Mouse (Mus musculus): ENCODE data around the gene Pltp.
"Not testable (repeated sequence)": the region's sequence is repeated elsewhere in the genome, so short reads cannot be mapped to it uniquely, and the experiment has no call there.

Pltp gene

GRCm38 (mm10) chr2:164804533-164805331, 52.8 kb downstream of the Pltp start, which contains the start of the genes Acot8 and Zswim3:
Gene Acot8, minus strand, starts transcription at chr2:164804882.
Gene Zswim3, plus strand, starts transcription at chr2:164805098.
- peak; percentile 99 for DNase-seq (ENCODE audit: low spot score)

DNA sequence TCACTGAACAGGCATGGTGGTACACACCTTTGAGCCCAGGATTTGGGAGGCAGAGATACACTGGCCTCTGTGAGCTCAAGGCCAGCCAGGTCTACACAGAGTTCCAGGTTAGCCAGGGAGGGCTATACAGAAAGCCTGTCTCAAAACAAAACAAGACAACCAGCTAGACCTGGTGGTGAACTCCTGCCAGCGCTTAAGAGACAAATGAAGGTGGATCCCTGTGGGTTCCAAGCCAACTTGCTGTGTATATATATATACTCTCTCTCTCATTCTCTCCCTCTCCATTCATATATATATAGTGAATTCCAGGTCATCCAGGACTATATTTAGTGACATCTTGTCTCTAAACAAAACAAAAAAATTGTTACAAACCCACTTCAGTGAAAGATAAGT, 53.6 kb downstream of the Pltp start:
- no peak for DNase-seq (ENCODE audit: low spot score)

GRCm38 (mm10) chr2:164803201-164803920, 54.1 kb downstream of the Pltp start:
- DNase-seq (ENCODE audit: low spot score): no peak

- no peak for DNase-seq (ENCODE audit: low spot score)
Measured at GRCm38 (mm10) chr2:164800252-164801004, 57.1 kb downstream of the Pltp start.

DNA sequence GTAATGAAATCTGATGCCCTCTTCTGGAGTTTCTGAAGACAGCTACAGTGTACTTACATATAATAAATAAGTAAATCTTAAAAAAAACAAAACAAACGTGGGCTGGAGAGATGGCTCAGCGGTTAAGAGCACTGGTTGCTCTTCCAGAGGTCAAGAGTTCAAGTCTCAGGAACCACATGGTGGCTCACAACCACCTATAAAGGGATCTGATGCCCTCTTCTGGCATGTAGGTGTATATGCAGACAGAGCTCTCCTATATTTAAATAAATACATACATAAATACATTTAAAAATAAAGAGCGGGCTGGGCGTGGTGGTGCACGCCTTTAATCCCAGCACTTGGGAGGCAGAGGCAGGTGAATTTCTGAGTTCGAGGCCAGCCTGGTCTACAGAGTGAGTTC, 59.0 kb downstream of the Pltp start:
- DNase-seq (ENCODE audit: low spot score): not testable (repeated sequence)

- no peak for DNase-seq (ENCODE audit: low spot score)
Measured at GRCm38 (mm10) chr2:164795868-164796267, 61.6 kb downstream of the Pltp start.

GRCm38 (mm10) chr2:164794293-164794692, 63.2 kb downstream of the Pltp start:
- peak; percentile 92 for DNase-seq (ENCODE audit: low spot score)

GRCm38 (mm10) chr2:164793772-164794171, 63.7 kb downstream of the Pltp start:
- no peak for DNase-seq (ENCODE audit: low spot score)

GRCm38 (mm10) chr2:164793236-164793635, 64.3 kb downstream of the Pltp start:
- DNase-seq (ENCODE audit: low spot score): peak; percentile 64

DNA sequence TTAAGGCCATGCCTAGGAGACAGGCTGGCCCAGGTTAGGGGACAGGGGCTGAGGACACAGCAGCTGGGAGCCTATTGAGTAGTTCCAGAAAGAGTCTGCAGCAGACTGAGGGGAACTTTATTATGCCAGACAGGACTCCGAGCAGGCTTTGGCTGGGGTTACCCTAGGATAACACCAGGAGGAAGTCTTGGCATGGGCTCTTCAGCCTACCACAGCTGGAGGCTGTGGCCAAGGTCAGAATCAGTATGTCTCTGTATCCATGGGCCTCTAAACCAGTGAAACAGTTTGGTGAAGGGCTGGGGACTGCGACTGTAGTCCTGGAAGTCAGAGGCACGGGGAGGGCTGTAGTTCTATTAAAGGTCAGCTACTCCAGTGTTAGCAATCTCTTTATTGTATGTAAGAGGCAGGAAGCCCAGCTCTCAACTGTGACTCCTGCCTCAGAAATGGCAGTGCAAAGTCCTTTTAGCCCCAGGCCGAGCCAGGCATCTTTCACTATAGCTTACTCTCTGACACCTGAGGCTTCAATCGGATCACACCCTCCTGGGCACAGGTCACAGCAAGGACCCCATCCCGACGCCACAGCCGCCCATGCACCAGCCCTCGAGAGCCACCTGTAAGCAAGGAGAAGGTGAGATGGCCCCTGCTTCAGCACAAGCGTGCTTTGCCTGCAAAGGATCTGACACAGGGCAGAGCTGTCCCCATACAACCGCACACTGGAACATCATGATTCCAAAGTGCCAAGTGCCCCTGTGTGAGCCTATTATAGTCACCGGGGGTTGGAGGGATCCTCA, 64.9 kb downstream of the Pltp start:
- no peak for DNase-seq (ENCODE audit: low spot score)

GRCm38 (mm10) chr2:164791841-164792261, 65.7 kb downstream of the Pltp start:
- no peak for DNase-seq (ENCODE audit: low spot score)

DNA sequence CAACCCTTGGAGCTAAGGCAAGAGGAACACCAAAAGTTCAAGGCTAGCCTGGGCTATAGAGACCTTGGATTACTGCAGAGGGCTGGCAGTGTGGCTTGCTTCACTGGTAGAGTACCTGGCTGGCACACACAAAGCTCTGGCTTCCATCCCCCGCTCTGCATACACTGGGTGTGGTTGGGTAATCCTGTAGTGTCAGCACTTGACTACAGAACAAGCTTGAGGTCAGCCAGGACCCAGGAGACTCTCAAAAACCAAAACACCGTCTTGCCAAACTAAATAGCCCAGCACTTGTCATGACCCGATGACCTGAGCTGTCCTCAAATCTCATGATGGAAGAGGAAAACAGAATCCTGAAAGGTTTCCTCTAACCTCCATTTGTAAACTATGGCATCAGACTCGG, 67.1 kb downstream of the Pltp start:
- DNase-seq (ENCODE audit: low spot score): no peak

Measured in layer of hippocampus, adult 11-12 months (tissue).